Mouse (Mus musculus) pancreas, adult 10 weeks (tissue): Measurements from ENCODE around the gene Rrnad1. TPM values are rescaled to one million over a fixed set of nuclear protein-coding genes. Genes with fewer than 3 reads are reported as not detected.

Experiments
- polyA plus RNA-seq: library from polyadenylated mRNA; stranded (reverse); fragments of 350-450 nt; fragmentation: Illumina TruSeq; extraction: RNeasy Lipid Tissue Mini Kit (QIAGEN cat#74804); gene quantifications from one replicate; pipeline ENCODE4 v1.2.3, GENCODE M21; 2015; ENCODE audit warnings: low read depth, low replicate concordance; ENCODE audit not compliant: insufficient read depth

Rrnad1 gene
- 8.9 TPM for polyA plus RNA-seq

GRCm38 (mm10) chr3:87930078-87930795, at the start of gene Rrnad1, which contains the start of gene Isg20l2:
TSS of gene Rrnad1 (minus strand) at chr3:87930717.
TSS of gene Isg20l2 (plus strand) at chr3:87930314.

GRCm38 (mm10) chr3:87970939-87971488, 40.5 kb upstream of the Rrnad1 start, which contains the start of gene Nes:
TSS of gene Nes (plus strand) at chr3:87971078.

DNA sequence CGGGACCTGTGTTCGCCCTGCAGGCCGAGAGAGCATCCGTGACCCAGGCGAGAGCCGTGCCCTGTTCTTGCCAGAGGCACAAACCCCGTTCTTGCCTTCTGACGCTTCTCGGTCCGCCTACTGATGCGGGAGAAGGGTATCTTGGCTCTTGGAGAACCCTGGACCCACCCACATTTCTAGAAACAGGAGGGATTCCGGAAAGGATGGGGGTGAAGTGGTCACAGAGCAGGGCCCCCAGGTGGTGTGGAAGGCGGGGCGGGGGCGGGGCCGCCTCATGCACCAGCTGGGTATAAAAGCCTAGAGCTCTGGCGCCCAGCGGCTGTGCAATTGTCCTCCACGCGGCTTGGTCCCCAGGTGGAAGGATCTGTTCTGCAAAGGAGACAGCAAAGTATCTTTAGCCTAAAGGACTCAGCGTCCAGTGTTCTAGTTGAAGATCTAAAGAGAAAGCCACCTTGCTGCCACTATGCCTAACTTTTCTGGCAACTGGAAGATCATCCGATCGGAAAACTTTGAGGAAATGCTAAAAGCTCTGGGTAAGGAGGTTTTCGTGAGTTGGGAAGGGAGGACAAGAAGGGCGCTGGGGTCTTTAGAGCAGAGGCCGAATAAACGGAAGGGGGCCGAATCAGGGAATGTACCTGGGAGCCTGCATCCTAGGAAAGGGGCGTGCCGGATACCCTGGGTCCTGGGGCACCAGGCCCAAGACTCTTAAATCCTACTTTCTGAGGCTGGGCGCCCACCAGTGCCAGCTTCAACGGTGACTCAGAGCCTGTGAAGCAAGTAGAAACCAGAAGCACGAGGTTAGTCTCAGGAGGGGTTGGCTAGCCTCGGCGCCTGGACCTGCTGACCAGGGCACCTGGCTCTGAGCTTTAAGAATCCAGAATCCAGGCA, 18.1 kb upstream of the Rrnad1 start, which contains the start of gene Crabp2:
Gene Crabp2 (plus strand): TSS at position 289 of the 888 bp plus-strand sequence.

GRCm38 (mm10) chr3:87919336-87920108, 11.0 kb downstream of the Rrnad1 start, which contains the start of gene Mrpl24:
TSS of gene Mrpl24 (plus strand) at chr3:87919506.

GRCm38 (mm10) chr3:87905880-87906485, 24.5 kb downstream of the Rrnad1 start, which contains the start of gene Hdgf:
TSS of gene Hdgf (plus strand) at chr3:87906321.

GRCm38 (mm10) chr3:87885281-87886003, 45.1 kb downstream of the Rrnad1 start, which contains the start of gene Prcc:
TSS of gene Prcc (minus strand) at chr3:87885608.

Other genes starting within 250 kb of the Rrnad1 start
- gene Lrrc71, start 182.1 kb downstream of the Rrnad1 start, polyA plus RNA-seq: 0.92 TPM
- 0.41 TPM for gene Ntrk1, start 135.6 kb downstream of the Rrnad1 start, polyA plus RNA-seq
- gene Insrr, start 133.8 kb downstream of the Rrnad1 start, polyA plus RNA-seq: 12.8 TPM
- 12.9 TPM for gene Pear1, start 106.4 kb downstream of the Rrnad1 start, polyA plus RNA-seq
- 0.26 TPM for gene Sh2d2a, start 84.0 kb downstream of the Rrnad1 start, polyA plus RNA-seq
- 10.5 TPM for gene Prcc, start 45.1 kb downstream of the Rrnad1 start, polyA plus RNA-seq
- 35.1 TPM for gene Hdgf, start 24.4 kb downstream of the Rrnad1 start, polyA plus RNA-seq
- gene Mrpl24, start 11.2 kb downstream of the Rrnad1 start, polyA plus RNA-seq: 61.7 TPM
- 4.6 TPM for gene Isg20l2, start 403 bp downstream of the Rrnad1 start, polyA plus RNA-seq
- gene Crabp2, start 17.9 kb upstream of the Rrnad1 start, polyA plus RNA-seq: not detected
- 7.2 TPM for gene Nes, start 40.4 kb upstream of the Rrnad1 start, polyA plus RNA-seq
- not detected for gene Bcan, start 69.5 kb upstream of the Rrnad1 start, polyA plus RNA-seq
- gene Hapln2, start 96.9 kb upstream of the Rrnad1 start, polyA plus RNA-seq: not detected
- gene Gpatch4, start 112.4 kb upstream of the Rrnad1 start, polyA plus RNA-seq: 6.5 TPM
- gene Naxe, start 127.8 kb upstream of the Rrnad1 start, polyA plus RNA-seq: 22.0 TPM
- not detected for gene Ttc24, start 147.6 kb upstream of the Rrnad1 start, polyA plus RNA-seq
- gene Iqgap3, start 151.3 kb upstream of the Rrnad1 start, polyA plus RNA-seq: 0.24 TPM
- 22.1 TPM for gene Mef2d, start 211.7 kb upstream of the Rrnad1 start, polyA plus RNA-seq